Mouse (Mus musculus) forebrain, embryonic 16.5 days (tissue): ENCODE measurements around the gene Med1. TPM values are rescaled to one million over a fixed set of nuclear protein-coding genes. Genes with fewer than 3 reads are reported as not detected.
"Not testable (repeated sequence)": the region's sequence is repeated elsewhere in the genome, so short reads cannot be mapped to it uniquely, and the experiment has no call there.

Source experiments
- ATAC-seq: fragments of 200-750 bp; cut with Nextera tagmentation; 2 replicates; pipeline ENCODE4 v1.8.0; 2017; ENCODE audit warnings: mild to moderate bottlenecking, moderate library complexity
- H3K27ac ChIP-seq: fragments of 300-500 bp; sonication (generic); 2 replicates; pipeline ENCODE4 v1.5.1; 2014; ENCODE audit warnings: low read length, control low read depth
- H3K27me3 ChIP-seq: fragments of 300-500 bp; sonication (generic); replicated peaks from 2 replicates; pipeline ENCODE4 v1.6.1; 2014; ENCODE audit warnings: low read length; ENCODE audit not compliant: control insufficient read depth, insufficient read depth
- H3K36me3 ChIP-seq: fragments of 300-500 bp; sonication (generic); 2 replicates; pipeline ENCODE4 v1.6.1; 2014; ENCODE audit not compliant: control insufficient read depth, insufficient read depth
- H3K4me1 ChIP-seq: fragments of 300-500 bp; sonication (generic); replicated peaks from 2 replicates; pipeline ENCODE4 v1.6.1; 2014; ENCODE audit warnings: low read length; ENCODE audit not compliant: control insufficient read depth, insufficient read depth
- H3K4me2 ChIP-seq: fragments of 300-500 bp; sonication (generic); 2 replicates; pipeline ENCODE4 v1.6.1; 2014; ENCODE audit warnings: mild to moderate bottlenecking, low read length, control low read depth
- H3K4me3 ChIP-seq: fragments of 300-500 bp; sonication (generic); replicated peaks from 2 replicates; pipeline ENCODE4 v1.5.1; 2014; ENCODE audit warnings: mild to moderate bottlenecking, low read length, control low read depth
- H3K9ac ChIP-seq: fragments of 300-500 bp; sonication (generic); replicated peaks from 2 replicates; pipeline ENCODE4 v1.6.1; 2014; ENCODE audit warnings: low read depth, low read length, control low read depth
- H3K9me3 ChIP-seq: fragments of 300-500 bp; sonication (generic); 2 replicates; pipeline ENCODE4 v1.6.1; 2016; ENCODE audit warnings: low read length; ENCODE audit not compliant: control insufficient read depth
- WGBS: fragments of 180-500 bp; shearing (Covaris S2); extraction: QIAGEN DNeasy Blood & Tissue Kit; methylation state at CpG from one replicate; pipeline ENCODE4 v1.1.7; 2014; 5-methylcytosine and 5-hydroxymethylcytosine counted together
- polyA plus RNA-seq: library from polyadenylated mRNA; unstranded; fragments of >200 nt; fragmentation: Nextera tagmentation; extraction: Ambion mirVana; gene quantifications from 2 replicates; pipeline ENCODE4 v1.2.1, GENCODE M21; 2015

Med1 gene
- 67.7 and 75.3 TPM in 2 replicates for polyA plus RNA-seq

- Histone ChIP-seq H3K4me2 (peak within 1 kb of the TSS; percentile 64), H3K27me3 (0 out of 2 replicates have a peak, but pooled peaks cover 4% of the 10 kb centered on the region), H3K36me3 (peaks cover 4% of the 10 kb centered on the region; the same call in 1 of the 2 replicates), H3K4me3 (peak within 1 kb of the TSS; percentile 94), H3K27ac (peak within 1 kb of the TSS; percentile 95), H3K4me1 (peaks cover 17% of the 10 kb centered on the region), H3K9me3 (no peaks in the 10 kb centered on the region), H3K9ac (peak within 1 kb of the TSS; percentile 78)
- peak; percentile 98 for ATAC-seq
- WGBS, result 1% methylated on average over 53 of the region's 53 CpGs
Measured at GRCm38 (mm10) chr11:98192901-98193805, at the start of gene Med1. Med1 (minus strand) TSS chr11:98193293.

- no peak for ATAC-seq
- WGBS, result 94% methylated on average over 3 of the region's 3 CpGs
- H3K36me3 ChIP-seq, result peaks cover 28% of the 10 kb centered on the region
Measured at GRCm38 (mm10) chr11:98238995-98239394, 45.9 kb upstream of the Med1 start.

DNA sequence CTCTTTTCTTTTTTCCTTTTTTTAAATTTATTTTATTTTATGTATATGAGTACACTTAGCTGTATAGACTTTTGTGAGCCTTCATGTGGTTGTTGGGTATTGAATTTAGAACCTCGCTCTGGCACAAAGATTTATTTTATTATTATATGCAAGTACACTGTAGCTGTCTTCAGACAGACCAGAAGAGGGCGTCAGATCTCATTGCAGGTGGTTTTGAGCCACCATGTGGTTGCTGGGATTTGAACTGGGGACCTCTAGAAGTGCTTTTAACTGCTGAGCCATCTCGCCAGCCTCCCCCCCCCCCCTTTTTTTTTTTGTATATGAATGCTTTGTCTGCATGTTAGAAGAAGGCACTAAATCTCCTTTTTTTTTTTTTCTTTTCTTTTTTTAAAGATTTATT lies 45.3 kb upstream of the Med1 start:
- no peak overlapping the region for H3K4me3 ChIP-seq
- no peaks in the 10 kb centered on the region for H3K9me3 ChIP-seq
- no peak for ATAC-seq
- no peak overlapping the region for H3K9ac ChIP-seq
- 81% methylated on average over 3 of the region's 3 CpGs for WGBS
- H3K27ac ChIP-seq, result no peak overlapping the region
- no peaks in the 10 kb centered on the region for H3K27me3 ChIP-seq
- peaks cover 26% of the 10 kb centered on the region for H3K36me3 ChIP-seq
- H3K4me2 ChIP-seq, result no peak overlapping the region
- no peaks in the 10 kb centered on the region for H3K4me1 ChIP-seq

More at GRCm38 (mm10) chr11:98238995-98239394, 45.9 kb upstream of the Med1 start:
- H3K9me3 ChIP-seq, result no peaks in the 10 kb centered on the region
- H3K9ac ChIP-seq, result no peak overlapping the region
- H3K4me2 ChIP-seq, result no peak overlapping the region
- H3K27ac ChIP-seq, result no peak overlapping the region
- H3K27me3 ChIP-seq, result no peaks in the 10 kb centered on the region
- H3K4me1 ChIP-seq, result no peaks in the 10 kb centered on the region
- H3K4me3 ChIP-seq, result no peak overlapping the region

DNA sequence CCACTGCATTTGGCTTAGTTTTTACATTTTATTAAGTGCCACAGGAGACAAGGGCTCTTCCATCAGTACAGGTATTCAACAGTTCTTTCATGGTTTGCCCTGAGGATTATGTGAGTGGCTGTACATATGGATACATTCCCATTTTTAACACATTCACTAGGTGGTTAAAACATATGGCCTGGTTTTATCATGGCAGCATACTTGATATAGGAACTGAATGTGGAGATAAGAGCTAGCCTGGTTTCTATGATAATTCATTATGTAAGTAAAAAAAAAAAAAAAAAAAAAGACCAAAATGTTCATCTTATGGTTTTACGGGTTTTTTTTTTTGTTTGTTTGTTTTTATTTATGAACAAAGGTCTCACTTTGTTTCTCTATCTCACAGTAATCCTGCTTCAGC lies 33.3 kb upstream of the Med1 start:
- H3K27ac ChIP-seq, result no peak overlapping the region
- no peaks in the 10 kb centered on the region for H3K9me3 ChIP-seq
- 91% methylated on average over 1 of the region's 1 CpGs for WGBS
- no peak for ATAC-seq
- peaks cover 36% of the 10 kb centered on the region for H3K36me3 ChIP-seq
- H3K4me3 ChIP-seq, result no peak overlapping the region
- H3K4me1 ChIP-seq, result no peaks in the 10 kb centered on the region
- H3K4me2 ChIP-seq, result no peak overlapping the region
- no peak overlapping the region for H3K9ac ChIP-seq
- no peaks in the 10 kb centered on the region for H3K27me3 ChIP-seq

- H3K4me3 ChIP-seq, result no peak overlapping the region
- no peak for ATAC-seq
- H3K4me2 ChIP-seq, result no peak overlapping the region
- 98% methylated on average over 1 of the region's 1 CpGs for WGBS
- H3K9ac ChIP-seq, result no peak overlapping the region
- peaks cover 20% of the 10 kb centered on the region for H3K36me3 ChIP-seq
- H3K27ac ChIP-seq, result no peak overlapping the region
- H3K27me3 ChIP-seq, result no peaks in the 10 kb centered on the region
- no peaks in the 10 kb centered on the region for H3K4me1 ChIP-seq
- H3K9me3 ChIP-seq, result no peaks in the 10 kb centered on the region
Measured at GRCm38 (mm10) chr11:98213311-98213710, 20.2 kb upstream of the Med1 start.

GRCm38 (mm10) chr11:98209661-98210060 lies 16.6 kb upstream of the Med1 start:
- H3K9me3 ChIP-seq, H3K9ac ChIP-seq, H3K4me3 ChIP-seq, ATAC-seq, H3K27ac ChIP-seq, H3K27me3 ChIP-seq, H3K4me2 ChIP-seq: not testable (repeated sequence)
- Histone ChIP-seq H3K36me3 (peaks cover 20% of the 10 kb centered on the region), H3K4me1 (peaks cover 12% of the 10 kb centered on the region)
- WGBS, result 85% methylated on average over 4 of the region's 5 CpGs

DNA sequence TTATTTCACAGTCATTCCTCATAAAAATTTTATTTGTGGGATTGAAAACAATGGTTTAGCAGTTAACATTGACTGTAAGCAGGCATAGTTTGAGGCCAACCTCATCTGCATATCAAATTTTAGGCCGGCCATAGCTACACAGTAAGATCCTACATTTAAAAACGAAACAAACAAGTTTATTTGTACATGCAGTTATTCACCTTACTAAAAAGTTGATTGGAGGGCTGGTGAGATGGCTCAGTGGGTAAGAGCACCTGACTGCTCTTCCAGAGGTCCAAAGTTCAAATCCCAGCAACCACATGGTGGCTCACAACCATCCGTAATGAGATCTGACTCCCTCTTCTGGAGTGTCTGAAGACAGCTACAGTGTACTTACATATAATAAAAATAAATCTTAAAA lies 13.2 kb upstream of the Med1 start:
- Histone ChIP-seq H3K4me1 (peaks cover 23% of the 10 kb centered on the region), H3K36me3 (peaks cover 11% of the 10 kb centered on the region), H3K4me2 (peak overlapping the region; percentile 39)
- not testable (repeated sequence) for ATAC-seq, H3K27ac ChIP-seq, H3K4me3 ChIP-seq, H3K27me3 ChIP-seq, H3K9me3 ChIP-seq, H3K9ac ChIP-seq
- WGBS, result 89% methylated on average over 3 of the region's 3 CpGs

DNA sequence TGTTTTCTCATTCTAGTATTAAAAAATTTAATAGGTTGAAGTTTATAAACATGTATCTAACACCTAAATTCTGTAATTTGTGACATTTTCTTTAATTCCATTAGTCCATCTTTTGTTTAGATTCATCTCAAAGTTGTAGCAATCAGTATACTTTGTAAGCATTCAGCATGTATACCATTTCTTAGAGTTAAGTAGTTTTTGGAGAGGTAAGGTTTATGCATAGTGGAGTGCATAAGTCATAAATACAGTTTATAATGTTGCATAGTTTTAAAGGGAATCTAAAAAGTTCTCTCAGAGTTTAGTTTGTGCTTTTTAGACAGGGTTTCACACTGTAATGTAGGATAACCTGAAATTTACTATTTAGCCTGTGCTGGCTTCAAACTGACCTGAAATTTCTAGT lies 12.4 kb upstream of the Med1 start:
- H3K9ac ChIP-seq, result no peak overlapping the region
- H3K27me3 ChIP-seq, result no peaks in the 10 kb centered on the region
- H3K4me3 ChIP-seq, result no peak overlapping the region
- no peak overlapping the region for H3K27ac ChIP-seq
- peak overlapping the region; percentile 39; the same call in 1 of the 2 replicates for H3K4me2 ChIP-seq
- ATAC-seq, result no peak
- no peaks in the 10 kb centered on the region for H3K9me3 ChIP-seq
- H3K36me3 ChIP-seq, result peaks cover 5% of the 10 kb centered on the region; the same call in 1 of the 2 replicates
- H3K4me1 ChIP-seq, result peaks cover 23% of the 10 kb centered on the region

DNA sequence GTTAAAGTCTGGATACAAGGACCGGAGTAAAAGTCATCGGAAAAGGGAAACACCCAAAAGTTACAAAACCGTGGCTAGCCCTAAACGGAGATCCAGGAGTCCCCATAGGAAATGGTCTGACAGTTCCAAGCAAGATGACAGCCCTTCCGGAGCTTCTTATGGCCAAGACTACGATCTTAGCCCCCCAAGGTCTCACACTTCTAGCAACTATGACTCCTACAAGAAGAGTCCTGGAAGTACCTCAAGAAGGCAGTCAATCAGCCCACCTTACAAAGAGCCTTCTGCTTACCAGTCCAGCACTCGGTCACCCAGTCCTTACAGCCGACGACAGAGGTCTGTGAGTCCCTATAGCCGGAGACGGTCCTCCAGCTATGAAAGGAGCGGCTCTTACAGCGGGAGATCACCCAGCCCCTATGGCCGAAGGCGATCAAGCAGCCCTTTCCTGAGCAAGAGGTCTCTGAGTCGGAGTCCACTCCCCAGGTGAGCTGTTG lies 10.9 kb upstream of the Med1 start:
- Histone ChIP-seq H3K9ac (peak overlapping the region; percentile 98), H3K27me3 (no peaks in the 10 kb centered on the region), H3K4me1 (peaks cover 23% of the 10 kb centered on the region), H3K4me3 (peak overlapping the region; percentile 97), H3K9me3 (no peaks in the 10 kb centered on the region), H3K4me2 (peak overlapping the region; percentile 100), H3K27ac (no peak overlapping the region), H3K36me3 (peaks cover 1% of the 10 kb centered on the region; the same call in 1 of the 2 replicates)
- no peak for ATAC-seq
- WGBS, result under 1% methylated on average over 16 of the region's 16 CpGs
